Mouse (Mus musculus) heart, embryonic 13.5 days (tissue): Measurements from ENCODE around the gene S100a7a. TPM values are rescaled to one million over a fixed set of nuclear protein-coding genes. Genes with fewer than 3 reads are reported as not detected.

Experiments used
- ATAC-seq: fragments of 200-750 bp; cut with Nextera tagmentation; 2 replicates; pipeline ENCODE4 v1.8.0; 2017; ENCODE audit warnings: moderate TSS enrichment; ENCODE audit not compliant: insufficient number of reproducible peaks, low FRiP score, low TSS enrichment; ENCODE audit errors: extremely low read depth
- H3K27ac ChIP-seq: fragments of 300-500 bp; sonication (generic); replicated peaks from 2 replicates; pipeline ENCODE4 v1.5.1; 2015; ENCODE audit warnings: moderate library complexity, mild to moderate bottlenecking, inconsistent platforms
- H3K27me3 ChIP-seq: fragments of 300-500 bp; sonication (generic); replicated peaks from 2 replicates; pipeline ENCODE4 v1.6.1; 2015; ENCODE audit warnings: mild to moderate bottlenecking, inconsistent platforms
- H3K36me3 ChIP-seq: fragments of 300-500 bp; sonication (generic); 2 replicates; pipeline ENCODE4 v1.6.1; 2015; ENCODE audit warnings: mild to moderate bottlenecking, inconsistent platforms
- H3K4me1 ChIP-seq: fragments of 300-500 bp; sonication (generic); 2 replicates; pipeline ENCODE4 v1.6.1; 2015; ENCODE audit warnings: inconsistent platforms
- H3K4me2 ChIP-seq: fragments of 300-500 bp; sonication (generic); 2 replicates; pipeline ENCODE4 v1.6.1; 2015; ENCODE audit warnings: inconsistent platforms, mild to moderate bottlenecking, moderate library complexity
- H3K4me3 ChIP-seq: fragments of 300-500 bp; sonication (generic); 2 replicates; pipeline ENCODE4 v1.5.1; 2015; ENCODE audit warnings: moderate library complexity, mild to moderate bottlenecking, inconsistent platforms
- H3K9ac ChIP-seq: fragments of 300-500 bp; sonication (generic); 2 replicates; pipeline ENCODE4 v1.6.1; 2015; ENCODE audit warnings: inconsistent platforms, mild to moderate bottlenecking, moderate library complexity
- H3K9me3 ChIP-seq: fragments of 300-500 bp; sonication (generic); 2 replicates; pipeline ENCODE4 v1.6.1; 2016; ENCODE audit warnings: inconsistent platforms
- WGBS: fragments of 180-500 bp; shearing (Covaris S2); methylation state at CpG from one replicate; pipeline ENCODE4 v1.1.7; 2015; ENCODE audit warnings: mixed read lengths; 5-methylcytosine and 5-hydroxymethylcytosine counted together
- polyA plus RNA-seq: library from polyadenylated mRNA; unstranded; fragments of >200 nt; fragmentation: Nextera tagmentation; extraction: Ambion mirVana; gene quantifications from 2 replicates; pipeline ENCODE4 v1.2.1, GENCODE M21; 2015

S100a7a gene
- polyA plus RNA-seq, 1 experiment from 2014 or later = not detected

- no peaks in the 10 kb centered on the region for H3K4me1 ChIP-seq
- H3K27me3 ChIP-seq = peaks cover 16% of the 10 kb centered on the region
- WGBS = 59% methylated on average over 4 of the region's 4 CpGs
- no peak overlapping the region for H3K9ac ChIP-seq
- H3K27ac ChIP-seq = no peak overlapping the region
- no peak overlapping the region for H3K4me2 ChIP-seq
- H3K4me3 ChIP-seq = no peak overlapping the region
- no peaks in the 10 kb centered on the region for H3K36me3 ChIP-seq
- ATAC-seq = no peak
- H3K9me3 ChIP-seq = no peaks in the 10 kb centered on the region
Measured at GRCm38 (mm10) chr3:90657405-90657804, 3.6 kb downstream of the S100a7a start.

DNA sequence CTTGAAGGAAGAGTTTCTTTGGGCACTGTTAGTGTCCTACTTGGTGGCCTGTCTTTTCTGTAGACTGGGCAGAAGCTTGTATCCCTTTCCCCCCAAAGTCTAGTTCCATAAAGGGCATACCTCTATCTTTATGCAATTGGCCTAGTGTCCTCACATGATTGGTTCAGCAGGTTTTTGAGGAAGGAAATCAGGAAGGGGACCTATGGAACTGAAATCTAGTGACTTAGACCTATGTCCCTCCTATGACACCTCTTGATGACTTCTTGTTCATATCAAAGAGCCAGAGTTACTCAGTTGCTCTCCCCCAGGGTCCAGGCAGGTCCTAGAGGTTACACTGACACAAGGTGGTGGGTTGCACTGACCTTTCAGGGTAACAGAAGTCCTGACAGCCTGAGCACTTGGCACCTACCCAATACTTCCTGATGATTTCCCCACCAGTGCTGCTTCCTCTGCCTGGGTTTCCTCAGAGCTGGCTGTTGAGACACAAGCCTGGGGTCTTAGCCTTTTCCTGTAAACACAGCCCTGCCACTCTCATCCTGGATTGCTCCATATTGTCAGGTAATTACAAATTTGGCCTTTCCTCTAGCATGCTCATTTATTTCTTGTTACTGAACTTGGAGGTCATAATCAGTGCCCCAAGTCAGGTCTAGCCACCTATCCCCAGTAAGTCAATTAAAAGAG lies 5.7 kb downstream of the S100a7a start:
- no peaks in the 10 kb centered on the region for H3K4me1 ChIP-seq
- no peak for ATAC-seq
- H3K27ac ChIP-seq = no peak overlapping the region

DNA sequence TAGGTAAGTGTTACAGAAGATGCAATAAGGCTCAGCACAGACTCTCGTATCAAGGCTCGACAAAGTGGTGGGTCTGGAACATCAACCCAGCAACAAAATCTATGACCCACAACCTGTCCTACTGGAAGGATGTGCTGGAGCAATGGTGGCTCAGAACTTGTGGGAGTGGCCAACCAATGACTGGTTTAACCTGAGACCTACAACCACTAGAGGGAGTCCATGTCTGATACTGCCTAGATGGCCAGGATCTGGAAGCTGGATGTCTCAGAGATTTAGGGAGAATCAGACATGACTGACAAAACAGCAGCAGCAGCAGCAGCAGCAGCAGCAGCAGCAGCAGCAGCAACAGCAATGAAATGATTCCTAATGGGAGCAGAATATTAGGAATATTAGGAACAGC lies 10.4 kb downstream of the S100a7a start:
- H3K36me3 ChIP-seq = no peaks in the 10 kb centered on the region
- 64% methylated on average over 2 of the region's 2 CpGs for WGBS
- no peak overlapping the region for H3K9ac ChIP-seq
- H3K4me2 ChIP-seq = no peak overlapping the region
- no peaks in the 10 kb centered on the region for H3K4me1 ChIP-seq
- H3K27me3 ChIP-seq = no peaks in the 10 kb centered on the region
- no peaks in the 10 kb centered on the region for H3K9me3 ChIP-seq
- H3K4me3 ChIP-seq = no peak overlapping the region
- H3K27ac ChIP-seq = no peak overlapping the region
- ATAC-seq = no peak

More for the DNA sequence above, 5.7 kb downstream of the S100a7a start:
- no peaks in the 10 kb centered on the region for H3K36me3 ChIP-seq
- H3K9me3 ChIP-seq = no peaks in the 10 kb centered on the region
- H3K4me2 ChIP-seq = no peak overlapping the region
- H3K27me3 ChIP-seq = peaks cover 6% of the 10 kb centered on the region; the same call in 1 of the 2 replicates
- no peak overlapping the region for H3K9ac ChIP-seq
- no peak overlapping the region for H3K4me3 ChIP-seq

DNA sequence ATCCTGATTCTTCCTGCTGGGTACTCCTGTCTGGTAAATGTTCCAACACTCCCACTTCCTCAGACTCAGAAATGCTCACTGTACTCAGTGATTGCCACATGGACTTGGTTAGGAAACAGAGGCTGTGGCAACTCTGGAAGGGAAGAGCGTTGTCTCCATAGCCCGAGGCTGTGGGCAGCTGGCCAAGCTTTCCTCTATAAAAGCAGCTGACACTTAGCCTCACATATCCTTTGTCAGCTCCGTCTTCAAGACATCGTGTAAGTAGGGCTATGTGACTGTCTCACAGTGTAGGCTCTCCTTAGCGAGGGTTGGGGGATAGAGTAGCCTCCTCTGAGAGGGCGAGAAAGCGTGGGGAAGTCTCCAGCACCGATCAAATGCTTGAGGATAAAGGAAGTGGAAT lies 15.0 kb downstream of the S100a7a start, which contains the start of gene S100a8:
TSS of gene S100a8 (plus strand) at position 133 of the 400 bp plus-strand sequence.
- H3K27me3 ChIP-seq = no peaks in the 10 kb centered on the region
- H3K4me3 ChIP-seq = no peak within 1 kb of the TSS
- no peaks in the 10 kb centered on the region for H3K9me3 ChIP-seq
- no peak within 1 kb of the TSS for H3K27ac ChIP-seq
- ATAC-seq = no peak
- no peaks in the 10 kb centered on the region for H3K36me3 ChIP-seq
- H3K4me1 ChIP-seq = no peaks in the 10 kb centered on the region
- WGBS = 50% methylated on average over 8 of the region's 8 CpGs
- no peak within 1 kb of the TSS for H3K9ac ChIP-seq
- no peak within 1 kb of the TSS for H3K4me2 ChIP-seq

- no peak overlapping the region for H3K4me3 ChIP-seq
- no peak overlapping the region for H3K27ac ChIP-seq
- H3K9me3 ChIP-seq = no peaks in the 10 kb centered on the region
- no peak overlapping the region for H3K9ac ChIP-seq
- H3K4me2 ChIP-seq = no peak overlapping the region
- 49% methylated on average over 3 of the region's 3 CpGs for WGBS
- H3K4me1 ChIP-seq = no peaks in the 10 kb centered on the region
- no peak for ATAC-seq
- no peaks in the 10 kb centered on the region for H3K36me3 ChIP-seq
- no peaks in the 10 kb centered on the region; the same call in 1 of the 2 replicates for H3K27me3 ChIP-seq
Measured at GRCm38 (mm10) chr3:90678656-90679055, 24.8 kb downstream of the S100a7a start.

DNA sequence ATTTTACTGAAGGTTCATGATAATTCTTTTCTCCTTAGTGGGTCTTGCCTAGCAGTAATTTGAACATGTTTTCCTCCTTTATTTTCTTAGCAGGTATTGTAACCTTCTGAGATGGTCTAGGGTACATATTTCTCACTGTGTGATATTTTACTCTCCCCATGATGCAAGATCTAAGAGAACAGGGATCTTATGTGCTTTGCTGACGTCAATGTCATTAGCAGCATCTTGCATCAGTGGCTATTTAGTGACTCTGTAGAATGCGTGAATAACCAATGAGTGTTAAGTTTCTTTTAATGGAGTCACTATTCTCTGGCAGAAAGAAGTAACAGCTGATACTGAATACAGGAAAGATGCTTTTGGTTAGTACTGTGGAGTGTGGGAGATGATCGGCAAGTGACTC lies 30.1 kb downstream of the S100a7a start:
- H3K9me3 ChIP-seq = no peaks in the 10 kb centered on the region
- ATAC-seq = no peak
- H3K4me1 ChIP-seq = no peaks in the 10 kb centered on the region
- H3K4me3 ChIP-seq = no peak overlapping the region
- no peaks in the 10 kb centered on the region for H3K36me3 ChIP-seq
- no peak overlapping the region for H3K9ac ChIP-seq
- WGBS = 80% methylated on average over 3 of the region's 3 CpGs
- H3K27me3 ChIP-seq = no peaks in the 10 kb centered on the region; the same call in 1 of the 2 replicates
- H3K27ac ChIP-seq = no peak overlapping the region
- no peak overlapping the region for H3K4me2 ChIP-seq

DNA sequence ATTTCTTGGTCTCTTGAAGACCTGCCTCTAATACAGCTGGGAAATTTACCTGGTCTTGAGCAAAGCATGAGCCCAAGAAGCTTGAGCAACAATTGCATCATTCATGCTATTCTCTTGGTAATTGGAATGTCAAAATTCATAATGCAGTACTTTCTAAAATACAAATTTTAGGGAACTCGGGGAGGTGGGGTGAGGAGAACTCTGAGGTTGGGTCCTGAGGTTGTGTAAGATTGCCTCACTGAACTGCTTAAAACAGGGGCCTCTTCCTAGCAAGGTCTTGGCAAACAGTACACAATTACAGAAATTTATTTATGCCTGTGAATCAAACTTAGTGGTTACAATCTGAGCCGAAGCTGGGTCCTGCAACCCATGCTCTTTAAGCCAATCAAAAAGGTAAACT lies 33.0 kb downstream of the S100a7a start:
- no peak for ATAC-seq
- Histone ChIP-seq H3K4me1 (no peaks in the 10 kb centered on the region), H3K36me3 (no peaks in the 10 kb centered on the region), H3K27me3 (no peaks in the 10 kb centered on the region; the same call in 1 of the 2 replicates), H3K4me3 (no peak overlapping the region), H3K9me3 (no peaks in the 10 kb centered on the region), H3K9ac (no peak overlapping the region), H3K4me2 (no peak overlapping the region), H3K27ac (no peak overlapping the region)
- WGBS = 61% methylated on average over 2 of the region's 2 CpGs

- no peaks in the 10 kb centered on the region for H3K36me3 ChIP-seq
- WGBS = 66% methylated on average over 2 of the region's 2 CpGs
- no peaks in the 10 kb centered on the region for H3K4me1 ChIP-seq
- ATAC-seq = no peak
- H3K27me3 ChIP-seq = no peaks in the 10 kb centered on the region
- no peaks in the 10 kb centered on the region for H3K9me3 ChIP-seq
- H3K4me2 ChIP-seq = no peak overlapping the region
- no peak overlapping the region for H3K4me3 ChIP-seq
- no peak overlapping the region for H3K9ac ChIP-seq
- H3K27ac ChIP-seq = no peak overlapping the region
Measured at GRCm38 (mm10) chr3:90693496-90693895, 39.7 kb downstream of the S100a7a start.

GRCm38 (mm10) chr3:90695613-90696012 lies 41.8 kb downstream of the S100a7a start, which contains the start of gene S100a9:
Gene S100a9 (minus strand): TSS chr3:90695721.
- Histone ChIP-seq H3K4me3 (no peak within 1 kb of the TSS), H3K27me3 (no peaks in the 10 kb centered on the region), H3K36me3 (no peaks in the 10 kb centered on the region), H3K9me3 (no peaks in the 10 kb centered on the region), H3K4me2 (no peak within 1 kb of the TSS), H3K9ac (no peak within 1 kb of the TSS), H3K4me1 (no peaks in the 10 kb centered on the region), H3K27ac (no peak within 1 kb of the TSS)
- 53% methylated on average over 3 of the region's 3 CpGs for WGBS
- ATAC-seq = no peak

GRCm38 (mm10) chr3:90702244-90702643 lies 48.4 kb downstream of the S100a7a start:
- H3K36me3 ChIP-seq = no peaks in the 10 kb centered on the region
- WGBS = 71% methylated on average over 2 of the region's 2 CpGs
- no peaks in the 10 kb centered on the region; the same call in 1 of the 2 replicates for H3K27me3 ChIP-seq
- no peak overlapping the region for H3K27ac ChIP-seq
- H3K4me1 ChIP-seq = no peaks in the 10 kb centered on the region
- H3K9me3 ChIP-seq = no peaks in the 10 kb centered on the region
- ATAC-seq = no peak
- no peak overlapping the region for H3K9ac ChIP-seq
- no peak overlapping the region for H3K4me3 ChIP-seq
- no peak overlapping the region for H3K4me2 ChIP-seq
